Mouse (Mus musculus) mature B cell (primary cell): ENCODE data around the gene Muc5ac.
"Not testable (repeated sequence)": the region's sequence is repeated elsewhere in the genome, so short reads cannot be mapped to it uniquely, and the experiment has no call there.

Source experiments
- in situ Hi-C: fragments of 300-500 bp; cut with MboI; formaldehyde crosslinking; loops from 2 replicates; pipeline ENCODE4 v1.14.3; 2019

Muc5ac gene

GRCm38 (mm10) chr7:141788677-141789452, at the start of gene Muc5ac:
Muc5ac (plus strand) TSS chr7:141788972.
- in situ Hi-C loops, result no loop called here

DNA sequence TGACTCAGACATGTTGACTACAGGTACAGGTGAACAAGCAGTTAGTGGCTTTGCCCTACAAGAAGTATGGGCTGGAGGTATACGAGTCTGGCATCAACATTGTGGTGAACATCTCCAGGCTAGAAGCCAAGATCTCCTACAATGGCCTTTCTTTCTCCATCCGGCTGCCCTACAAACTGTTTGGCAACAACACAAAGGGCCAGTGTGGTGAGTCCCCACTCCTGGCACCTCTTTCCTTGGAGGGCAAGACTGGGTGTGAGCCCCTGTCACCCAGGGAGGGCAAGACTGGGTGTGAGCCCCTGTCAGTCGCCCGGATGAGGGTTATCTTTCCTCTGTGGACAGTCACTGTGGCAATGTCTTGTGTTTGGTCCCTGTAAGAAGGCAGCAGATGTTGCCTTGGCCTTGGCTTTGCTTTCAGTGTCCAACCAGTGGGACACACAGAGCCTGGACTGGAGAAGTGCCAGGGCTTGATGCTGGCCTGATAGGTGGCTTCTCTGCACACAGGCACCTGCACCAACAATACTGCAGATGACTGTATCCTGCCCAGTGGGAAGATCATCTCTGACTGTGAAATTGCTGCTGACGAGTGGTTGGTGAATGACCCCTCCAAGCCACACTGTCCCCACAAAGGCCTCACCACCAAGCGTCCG, 41.2 kb upstream of the Muc5ac start:
- in situ Hi-C loops, result no loop called here

- in situ Hi-C loops, result no loop called here
Observed at GRCm38 (mm10) chr7:141752513-141752912, 36.3 kb upstream of the Muc5ac start.

- in situ Hi-C loops, result no loop called here
Observed at GRCm38 (mm10) chr7:141755831-141756230, 32.9 kb upstream of the Muc5ac start.

- in situ Hi-C loops, result no loop called here
Observed at GRCm38 (mm10) chr7:141758291-141758690, 30.5 kb upstream of the Muc5ac start.

DNA sequence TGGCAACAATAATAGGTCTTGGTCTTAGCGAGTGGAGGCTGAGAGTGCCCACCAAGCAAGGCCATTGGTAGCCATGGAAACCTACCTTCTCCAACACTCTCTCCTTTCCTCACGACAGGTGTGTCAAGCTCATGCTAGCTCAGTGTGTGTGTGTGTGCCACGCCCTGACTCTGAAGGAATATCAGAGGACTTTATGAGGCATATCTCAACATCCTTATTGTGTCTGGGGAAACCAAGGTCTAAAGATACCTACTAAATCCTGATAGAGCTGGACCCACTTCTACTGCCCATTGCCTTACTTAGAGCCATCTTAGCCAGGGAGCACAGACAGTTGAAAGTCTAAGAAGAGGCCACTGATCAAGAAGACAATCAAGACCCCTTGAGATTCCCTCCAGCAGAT, 18.3 kb upstream of the Muc5ac start:
- in situ Hi-C loops, result no loop called here

DNA sequence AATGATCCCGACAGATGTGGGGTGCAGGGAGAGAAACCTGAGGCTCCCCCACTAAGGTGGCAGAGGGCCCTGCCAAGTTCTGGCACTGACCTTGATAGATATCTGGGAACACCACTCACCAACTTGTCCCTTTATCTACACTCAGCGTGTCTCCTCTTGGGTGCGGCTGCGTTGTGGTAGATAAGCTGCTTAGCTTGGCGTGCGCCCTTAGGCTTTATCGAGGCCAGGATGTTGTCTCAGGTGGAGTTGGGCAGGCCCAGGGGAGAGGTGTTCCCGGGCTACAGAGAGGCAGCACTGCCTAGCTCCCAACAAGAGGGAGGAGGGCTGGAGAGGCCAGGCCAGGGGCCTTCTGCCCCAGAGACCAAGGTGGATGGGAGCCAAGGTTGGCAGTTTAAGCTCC, 17.8 kb upstream of the Muc5ac start:
- in situ Hi-C loops, result no loop called here

DNA sequence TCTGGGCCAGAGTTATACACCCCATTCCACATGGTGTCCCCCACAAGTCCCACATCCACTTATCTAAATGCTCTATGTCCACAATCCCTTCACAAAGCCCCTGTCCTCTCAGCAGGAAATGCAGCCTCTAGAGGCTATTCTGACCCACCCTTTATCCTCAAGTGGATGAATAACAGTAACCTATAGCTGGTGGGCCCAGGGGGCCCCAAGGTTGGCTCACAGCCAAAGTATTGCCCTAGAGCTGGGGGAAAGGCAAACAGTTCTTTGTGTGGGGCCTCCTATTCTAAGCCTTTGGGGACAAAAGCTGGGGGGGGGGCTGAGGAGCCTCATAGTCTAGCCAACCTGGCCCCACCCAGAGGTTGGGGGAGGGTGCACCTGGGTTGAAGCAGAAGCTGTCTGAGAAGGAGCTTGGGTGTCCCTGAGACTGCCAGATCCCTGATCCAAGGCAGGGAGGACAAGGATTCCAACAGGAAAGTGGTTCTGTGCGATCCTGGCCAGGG, 16.7 kb upstream of the Muc5ac start:
- in situ Hi-C loops, result no loop called here

- in situ Hi-C loops, result no loop called here
Observed at GRCm38 (mm10) chr7:141774855-141775254, 13.9 kb upstream of the Muc5ac start.

DNA sequence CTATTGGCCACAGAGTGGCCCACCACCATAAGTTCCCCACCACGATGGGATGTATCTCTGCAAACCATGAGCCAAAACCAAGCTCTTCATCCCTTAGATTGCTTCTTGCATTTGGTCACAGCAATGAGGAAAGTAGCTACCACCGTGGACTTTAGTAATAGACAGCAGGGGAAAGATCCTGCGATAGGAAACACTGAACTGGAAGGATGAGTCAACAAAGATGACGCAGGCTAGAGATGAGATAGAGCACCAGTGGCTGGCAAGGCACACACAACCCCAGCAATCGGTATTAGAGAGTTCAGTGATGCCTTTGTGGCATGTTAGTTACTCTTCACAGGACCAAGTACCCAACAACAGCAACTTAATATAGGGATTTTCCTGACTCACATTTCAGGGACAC, 12.6 kb upstream of the Muc5ac start:
- in situ Hi-C loops, result no loop called here

- in situ Hi-C loops, result no loop called here
Observed at GRCm38 (mm10) chr7:141794251-141794650, 5.5 kb downstream of the Muc5ac start.

- in situ Hi-C loops, result no loop called here
Observed at GRCm38 (mm10) chr7:141803206-141803605, 14.4 kb downstream of the Muc5ac start.

- in situ Hi-C loops, result no loop called here
Observed at GRCm38 (mm10) chr7:141805384-141805783, 16.6 kb downstream of the Muc5ac start.

DNA sequence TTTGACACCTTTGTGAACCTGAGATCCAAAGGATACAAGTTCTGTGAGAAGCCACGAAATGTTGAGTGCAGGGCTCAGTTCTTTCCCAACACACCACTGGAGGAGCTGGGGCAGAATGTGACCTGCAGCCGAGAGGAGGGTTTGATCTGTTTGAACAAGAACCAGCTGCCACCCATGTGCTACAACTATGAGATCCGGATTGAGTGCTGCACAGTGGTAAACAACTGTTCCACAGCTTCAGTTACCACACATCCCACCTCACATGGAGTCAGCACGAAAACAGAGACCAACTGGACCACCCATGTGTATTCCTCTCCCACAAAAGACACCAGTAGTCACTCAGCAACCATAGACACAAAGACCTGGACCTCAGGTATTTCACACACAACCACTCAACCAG, 19.1 kb downstream of the Muc5ac start:
- in situ Hi-C loops, result not testable (repeated sequence)

DNA sequence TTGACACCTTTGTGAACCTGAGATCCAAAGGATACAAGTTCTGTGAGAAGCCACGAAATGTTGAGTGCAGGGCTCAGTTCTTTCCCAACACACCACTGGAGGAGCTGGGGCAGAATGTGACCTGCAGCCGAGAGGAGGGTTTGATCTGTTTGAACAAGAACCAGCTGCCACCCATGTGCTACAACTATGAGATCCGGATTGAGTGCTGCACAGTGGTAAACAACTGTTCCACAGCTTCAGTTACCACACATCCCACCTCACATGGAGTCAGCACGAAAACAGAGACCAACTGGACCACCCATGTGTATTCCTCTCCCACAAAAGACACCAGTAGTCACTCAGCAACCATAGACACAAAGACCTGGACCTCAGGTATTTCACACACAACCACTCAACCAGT, 21.2 kb downstream of the Muc5ac start:
- in situ Hi-C loops, result not testable (repeated sequence)

GRCm38 (mm10) chr7:141813321-141813720, 24.5 kb downstream of the Muc5ac start:
- in situ Hi-C loops, result no loop called here

GRCm38 (mm10) chr7:141815361-141815760, 26.6 kb downstream of the Muc5ac start:
- in situ Hi-C loops, result no loop called here

DNA sequence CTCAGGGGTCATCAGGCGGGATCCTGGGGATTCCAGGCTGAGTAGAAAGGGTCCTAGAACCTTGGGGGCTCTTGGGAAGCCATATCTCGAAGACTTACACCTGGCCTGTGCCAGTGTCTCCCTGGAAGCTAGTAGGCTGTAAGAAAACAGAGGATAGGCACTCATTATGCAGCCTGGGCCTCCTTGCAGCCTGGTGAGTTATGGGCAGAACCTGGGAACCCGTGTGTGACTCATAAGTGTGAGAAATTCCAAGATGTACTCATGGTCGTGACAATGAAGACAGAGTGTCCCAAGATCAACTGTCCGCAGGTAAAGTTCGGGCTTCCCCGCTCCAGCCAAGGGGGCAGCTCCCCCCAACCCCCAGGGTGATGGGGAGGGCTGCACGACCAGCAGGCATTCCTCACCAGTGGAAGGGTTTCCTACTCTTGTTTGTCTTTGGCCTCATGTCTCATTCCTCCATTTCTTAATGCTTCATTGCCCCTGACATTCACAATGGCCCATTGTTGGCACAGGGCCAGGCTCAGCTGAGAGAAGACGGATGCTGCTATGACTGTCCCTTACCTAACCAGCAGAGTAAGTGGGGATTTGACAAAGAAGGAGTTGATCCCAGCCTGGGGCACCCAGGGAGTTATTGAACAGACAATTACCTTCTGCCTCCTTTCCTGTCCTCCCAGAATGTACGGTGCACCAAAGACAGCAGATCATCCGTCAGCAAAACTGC, 28.7 kb downstream of the Muc5ac start:
- in situ Hi-C loops, result no loop called here

- in situ Hi-C loops, result no loop called here
Observed at GRCm38 (mm10) chr7:141818267-141818666, 29.5 kb downstream of the Muc5ac start.

GRCm38 (mm10) chr7:141822582-141823261, 34.0 kb downstream of the Muc5ac start:
- in situ Hi-C loops, result no loop called here

- in situ Hi-C loops, result no loop called here
Observed at GRCm38 (mm10) chr7:141823699-141824098, 34.9 kb downstream of the Muc5ac start.

GRCm38 (mm10) chr7:141824398-141824797, 35.6 kb downstream of the Muc5ac start:
- in situ Hi-C loops, result no loop called here
